Mouse (Mus musculus) erythroblast, embryonic 14.5 days (primary cell): Measurements from ENCODE around the gene Col1a1. TPM values are rescaled to one million over a fixed set of nuclear protein-coding genes. Genes with fewer than 3 reads are reported as not detected.

Source experiments
- H3K27me3 ChIP-seq: 2 replicates; pipeline ENCODE4 v1.6.1; 2012; ENCODE audit warnings: inconsistent platforms; ENCODE audit not compliant: control insufficient read depth
- H3K36me3 ChIP-seq: 2 replicates; pipeline ENCODE4 v1.6.1; 2012; ENCODE audit warnings: mild to moderate bottlenecking, inconsistent platforms; ENCODE audit not compliant: control insufficient read depth
- H3K4me1 ChIP-seq: 2 replicates; pipeline ENCODE4 v1.6.1; 2012; ENCODE audit warnings: inconsistent platforms; ENCODE audit not compliant: control insufficient read depth
- H3K4me3 ChIP-seq: replicated peaks from 2 replicates; pipeline ENCODE3; 2012; ENCODE audit warnings: moderate library complexity, mild to moderate bottlenecking, inconsistent platforms
- H3K9me3 ChIP-seq: 2 replicates; pipeline ENCODE4 v1.6.1; 2012; ENCODE audit warnings: low read length, inconsistent platforms, mixed read lengths; ENCODE audit not compliant: control insufficient read depth
- GATA1 ChIP-seq: IDR thresholded peaks from 2 replicates; pipeline ENCODE4 v1.6.1; 2012; ENCODE audit warnings: low read length, inconsistent platforms, mixed read lengths
- TAL1 ChIP-seq: IDR thresholded peaks from 3 replicates; pipeline ENCODE4 v1.6.1; 2012; ENCODE audit warnings: low read length, inconsistent platforms, mixed read lengths
- polyA plus RNA-seq: library from polyadenylated mRNA; stranded (reverse); fragments of >175 nt; gene quantifications from 2 replicates; pipeline ENCODE4 v1.2.3, GENCODE M21; 2012

Gene Col1a1
- polyA plus RNA-seq, 1 experiment = 0.01 TPM

DNA sequence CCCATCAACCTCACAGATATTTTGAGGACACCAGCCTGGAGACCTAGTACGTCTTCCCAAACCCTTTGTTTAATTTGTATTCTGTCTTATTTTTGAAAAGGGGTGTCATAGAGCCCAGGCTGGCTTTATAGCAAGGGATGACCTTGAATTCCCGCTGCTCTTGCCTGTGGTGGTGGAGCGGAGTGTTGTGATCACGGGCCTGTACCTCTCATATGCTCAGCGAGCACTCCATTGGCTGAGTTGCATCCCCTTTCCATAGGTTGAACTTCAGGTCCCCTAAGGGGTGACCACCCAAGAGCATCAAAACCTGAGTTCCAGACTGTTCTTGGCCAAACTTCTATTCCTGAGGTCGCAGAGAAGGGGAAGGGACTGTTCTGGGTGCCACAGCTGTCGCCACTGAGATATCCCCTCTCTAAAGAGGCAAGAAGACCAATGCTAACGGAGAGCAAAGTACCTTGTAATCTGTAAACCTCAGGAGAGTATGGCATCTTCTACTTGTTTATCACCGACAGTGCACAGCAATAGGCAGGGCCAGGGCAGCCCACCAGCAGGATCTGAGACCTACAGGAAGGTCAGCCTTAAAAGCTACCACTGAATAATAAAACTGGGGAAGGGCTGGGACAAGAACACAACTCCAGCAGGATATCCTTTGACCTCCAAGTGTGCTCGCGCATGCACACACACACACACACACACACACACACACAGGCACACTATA is 43.6 kb downstream of the Col1a1 start:
- TF ChIP-seq GATA1 (no peak), TAL1 (no peak)
- H3K9me3 ChIP-seq = no peaks in the 10 kb centered on the region
- peaks cover 41% of the 10 kb centered on the region for H3K4me1 ChIP-seq
- H3K36me3 ChIP-seq = no peaks in the 10 kb centered on the region
- H3K4me3 ChIP-seq = peak overlapping the region; percentile 49
- peaks cover 2% of the 10 kb centered on the region; the same call in 1 of the 2 replicates for H3K27me3 ChIP-seq

DNA sequence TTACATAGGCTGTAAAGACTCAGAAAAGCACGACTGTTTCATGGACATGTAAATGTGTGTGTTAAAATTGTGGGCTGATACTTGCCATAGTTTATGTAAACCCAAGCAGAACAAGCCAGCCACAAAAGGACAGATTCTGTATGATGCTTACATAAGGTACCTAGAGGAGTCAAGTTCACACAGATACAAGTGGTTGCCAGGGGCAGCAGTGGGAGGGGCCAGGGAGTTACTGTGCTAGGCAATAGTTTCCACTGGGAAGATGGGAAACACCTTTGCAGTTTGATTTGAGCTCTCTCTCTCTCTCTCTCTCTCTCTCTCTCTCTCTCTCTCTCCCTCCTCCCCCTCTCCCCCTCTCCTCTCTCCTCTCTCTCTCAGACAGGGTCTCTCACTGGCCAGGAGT is 49.1 kb downstream of the Col1a1 start:
- H3K36me3 ChIP-seq = no peaks in the 10 kb centered on the region

DNA sequence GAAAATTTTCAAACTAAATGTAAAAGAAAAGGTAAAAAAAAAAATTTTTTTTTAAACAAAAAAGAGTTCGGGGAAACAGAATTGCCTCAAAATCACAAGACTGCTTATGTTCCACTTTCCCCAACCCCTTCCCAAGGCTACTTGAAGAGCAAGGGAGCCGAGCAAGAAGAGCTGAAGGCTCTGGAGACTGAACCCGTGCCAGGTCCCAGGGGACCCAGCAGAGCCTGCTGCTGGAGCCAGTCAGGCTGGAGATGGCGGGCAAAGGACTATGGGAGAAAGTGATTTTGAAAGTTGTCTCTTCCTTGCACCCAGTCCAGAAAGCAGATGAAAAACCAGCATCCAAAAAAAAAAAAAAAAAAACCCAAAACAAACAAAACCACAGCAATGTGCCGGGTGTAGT is 49.8 kb downstream of the Col1a1 start:
- Histone ChIP-seq H3K4me1 (peaks cover 74% of the 10 kb centered on the region), H3K9me3 (no peaks in the 10 kb centered on the region), H3K36me3 (no peaks in the 10 kb centered on the region), H3K27me3 (peaks cover 2% of the 10 kb centered on the region; the same call in 1 of the 2 replicates), H3K4me3 (no peak overlapping the region)
- TF ChIP-seq GATA1 (no peak), TAL1 (no peak)

More for the DNA sequence above, 49.1 kb downstream of the Col1a1 start:
- H3K4me3 ChIP-seq = no peak overlapping the region
- H3K4me1 ChIP-seq = peaks cover 71% of the 10 kb centered on the region
- H3K9me3 ChIP-seq = no peaks in the 10 kb centered on the region
- TF ChIP-seq TAL1 (no peak), GATA1 (no peak)
- peaks cover 2% of the 10 kb centered on the region; the same call in 1 of the 2 replicates for H3K27me3 ChIP-seq

DNA sequence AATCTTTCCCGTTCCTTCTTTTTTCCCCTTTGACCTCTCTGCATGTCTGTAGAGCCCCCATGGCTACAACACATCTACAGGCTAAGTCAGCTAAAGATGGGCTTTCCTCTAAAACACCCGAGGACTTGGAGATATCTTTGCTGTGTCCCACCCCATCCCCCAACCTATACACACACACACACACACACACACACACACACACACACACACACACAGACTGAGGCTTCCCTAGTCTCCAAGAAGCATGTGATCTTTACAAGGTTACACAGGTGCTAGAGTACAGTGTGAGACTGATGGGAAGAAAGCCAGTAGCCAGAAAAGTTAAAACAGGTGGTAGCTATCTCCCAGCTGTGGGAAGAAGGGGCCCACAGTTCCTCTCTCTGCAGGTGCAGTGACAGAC is 50.4 kb downstream of the Col1a1 start:
- no peak overlapping the region for H3K4me3 ChIP-seq
- TF ChIP-seq GATA1 (no peak), TAL1 (no peak)
- no peaks in the 10 kb centered on the region for H3K36me3 ChIP-seq
- H3K4me1 ChIP-seq = peaks cover 73% of the 10 kb centered on the region
- H3K9me3 ChIP-seq = no peaks in the 10 kb centered on the region
- peaks cover 2% of the 10 kb centered on the region; the same call in 1 of the 2 replicates for H3K27me3 ChIP-seq

DNA sequence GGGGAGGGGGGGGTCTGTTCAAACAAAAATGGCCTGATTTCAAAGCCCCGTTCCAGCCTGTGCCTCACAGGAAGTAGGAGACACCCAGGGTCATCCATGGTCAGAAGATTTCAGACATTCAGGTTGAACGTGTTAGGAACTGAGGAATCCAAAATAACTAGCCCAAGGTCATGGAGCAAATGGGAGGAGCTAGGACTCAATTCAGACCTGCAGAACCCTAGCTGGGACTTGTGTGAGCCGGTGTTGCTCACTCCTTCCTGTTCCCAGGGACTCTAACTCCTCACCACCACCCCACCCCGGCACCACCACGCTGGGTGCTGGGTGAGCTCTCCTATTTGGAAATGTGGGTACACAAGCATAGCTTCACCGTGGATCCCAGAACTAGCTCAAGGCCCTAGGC is 51.3 kb downstream of the Col1a1 start:
- no peak overlapping the region for H3K4me3 ChIP-seq
- no peaks in the 10 kb centered on the region for H3K36me3 ChIP-seq
- H3K4me1 ChIP-seq = peaks cover 82% of the 10 kb centered on the region
- no peaks in the 10 kb centered on the region for H3K9me3 ChIP-seq
- no peak for TF ChIP-seq GATA1
- no peak for TF ChIP-seq TAL1
- peaks cover 8% of the 10 kb centered on the region; the same call in 1 of the 2 replicates for H3K27me3 ChIP-seq

- peaks cover 87% of the 10 kb centered on the region for H3K4me1 ChIP-seq
Observed at GRCm38 (mm10) chr11:94987851-94988250, 51.8 kb downstream of the Col1a1 start.

DNA sequence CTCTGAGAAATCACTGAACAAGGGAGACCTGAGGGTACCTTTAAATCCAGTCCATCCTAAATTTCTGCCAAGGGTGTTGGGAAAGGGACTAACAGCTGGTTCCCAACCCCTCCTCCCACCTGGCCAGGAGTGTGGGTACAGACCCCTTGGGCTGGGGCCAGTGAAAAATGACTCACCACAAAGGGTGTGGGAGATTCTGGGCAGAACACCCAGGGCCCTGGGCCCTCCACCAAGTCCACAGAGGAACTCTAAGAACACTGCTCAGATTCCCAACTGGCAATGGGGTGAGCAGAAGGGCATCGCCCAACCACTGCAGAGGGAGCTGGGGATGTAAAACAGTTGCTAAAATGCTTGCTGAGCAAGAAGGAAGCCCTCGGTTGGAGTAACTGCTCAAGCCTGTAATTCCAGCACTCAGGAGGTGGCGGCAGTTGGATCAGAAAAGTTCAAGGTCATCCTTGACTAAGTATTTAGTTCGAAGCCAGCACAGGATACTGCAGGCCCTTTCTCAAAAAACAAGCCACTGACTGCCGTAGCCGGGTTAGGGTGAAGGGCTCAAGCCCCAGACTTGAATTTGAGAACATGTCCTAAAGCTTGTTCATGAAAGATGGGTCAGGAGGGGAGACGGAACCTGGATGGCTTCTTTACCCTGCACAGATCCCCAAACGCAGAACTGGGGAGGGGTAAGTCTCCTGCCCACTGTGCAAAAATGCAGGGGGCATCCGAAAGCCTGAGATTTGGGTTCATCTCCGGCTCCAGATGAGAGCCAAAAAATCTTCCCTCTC is 52.9 kb downstream of the Col1a1 start:
- Histone ChIP-seq H3K4me1 (peaks cover 91% of the 10 kb centered on the region), H3K36me3 (peaks cover 13% of the 10 kb centered on the region), H3K27me3 (peaks cover 10% of the 10 kb centered on the region; the same call in 1 of the 2 replicates), H3K4me3 (peak overlapping the region; percentile 86), H3K9me3 (no peaks in the 10 kb centered on the region)
- no peak for TF ChIP-seq GATA1
- no peak for TF ChIP-seq TAL1

More at GRCm38 (mm10) chr11:94987851-94988250, 51.8 kb downstream of the Col1a1 start:
- no peaks in the 10 kb centered on the region for H3K9me3 ChIP-seq
- TF ChIP-seq GATA1 (0 out of 2 replicates have a peak, but pooled peaks have one; percentile 15), TAL1 (no peak)
- H3K27me3 ChIP-seq = peaks cover 10% of the 10 kb centered on the region; the same call in 1 of the 2 replicates
- H3K36me3 ChIP-seq = peaks cover 1% of the 10 kb centered on the region; the same call in 1 of the 2 replicates
- H3K4me3 ChIP-seq = no peak overlapping the region

GRCm38 (mm10) chr11:94989562-94990017 is 53.6 kb downstream of the Col1a1 start:
- peak overlapping the region; percentile 86 for H3K4me3 ChIP-seq
- peaks cover 10% of the 10 kb centered on the region; the same call in 1 of the 2 replicates for H3K27me3 ChIP-seq
- H3K36me3 ChIP-seq = peaks cover 19% of the 10 kb centered on the region
- no peak for TF ChIP-seq TAL1
- no peak for TF ChIP-seq GATA1
- H3K9me3 ChIP-seq = no peaks in the 10 kb centered on the region
- H3K4me1 ChIP-seq = peaks cover 91% of the 10 kb centered on the region
